ENCODE assay signal across 12 mouse cellular contexts in the genomic region with DNA sequence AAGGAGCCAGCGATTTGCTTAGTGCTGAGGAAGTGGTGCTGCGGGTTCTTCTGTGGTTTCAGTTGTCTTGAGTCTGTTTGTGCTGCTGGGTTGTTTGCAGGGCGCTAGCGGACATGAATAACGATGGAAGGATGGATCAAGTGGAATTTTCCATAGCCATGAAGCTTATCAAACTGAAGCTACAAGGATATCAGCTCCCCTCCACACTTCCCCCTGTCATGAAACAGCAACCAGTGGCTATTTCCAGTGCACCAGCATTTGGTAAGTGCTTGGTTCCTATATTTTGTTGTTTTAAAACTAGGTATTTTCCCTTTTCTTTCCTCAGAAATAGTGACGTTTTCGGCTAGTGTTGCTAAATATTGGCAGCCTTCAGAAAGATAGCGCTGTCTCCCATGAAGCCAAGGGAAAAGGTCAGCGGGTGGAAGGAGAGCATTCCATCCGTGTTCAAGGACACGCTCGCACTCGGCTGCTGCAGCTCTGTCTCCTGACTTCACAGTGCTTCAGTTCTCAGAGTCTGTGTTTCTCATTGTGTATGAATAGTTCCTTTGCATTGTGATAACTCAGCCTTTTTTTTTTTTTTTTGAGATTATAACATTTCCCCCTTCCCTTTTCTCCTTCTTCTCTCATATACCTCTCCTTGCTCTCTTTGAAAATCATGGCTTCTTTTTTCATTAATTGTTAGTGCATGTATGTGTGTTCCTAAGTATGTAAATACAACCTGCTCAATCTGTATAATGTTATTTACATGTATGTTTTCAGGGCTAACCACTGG.
DNase-seq lines count a peak whose midpoint lies in the region; ATAC-seq and TF ChIP-seq lines count a peak whose summit lies in the region.
"Had no signal": no experiment of that assay in that cellular context is flagged by ENCODE, and none has a peak within 500 bp of the region (broad histone marks: within the 10 kb centered on the region; RNA-seq: fewer than 3 reads in every experiment).

No protein-coding gene starts in this region.

- TF ChIP-seq CTCF in testis, adult 2 months (IDR thresholded peaks at IDR 0.05; ENCODE audit: control insufficient read depth, insufficient read depth, insufficient replicate concordance, low read depth, low read length), result no peak
- TF ChIP-seq CTCF in liver, adult 2 months (IDR thresholded peaks at IDR 0.05; ENCODE audit: low read depth, low read length), result no peak

- no peak for TF ChIP-seq POLR2A in testis, adult 2 months (IDR thresholded peaks at IDR 0.05; ENCODE audit: control insufficient read depth, low read depth, low read length)
- TF ChIP-seq POLR2A in liver, adult 2 months (IDR thresholded peaks at IDR 0.05; ENCODE audit: extremely low read depth, insufficient read depth, low read length), result no peak

- H3K9me3 ChIP-seq in neural tube, embryonic 15.5 days (replicated peaks), result no peaks in the 10 kb centered on the region
- H3K9me3 ChIP-seq: hindbrain, embryonic 12.5 days had no signal

- no peaks in the 10 kb centered on the region for H3K36me3 ChIP-seq in testis, adult 2 months (ENCODE audit: control insufficient read depth, insufficient read depth, low read length)
- H3K36me3 ChIP-seq in liver, adult 2 months (ENCODE audit: control insufficient read depth, insufficient read depth, low read length), result no peaks in the 10 kb centered on the region
- H3K36me3 ChIP-seq in neural tube, embryonic 15.5 days, result peaks cover 26% of the 10 kb centered on the region

- WGBS in liver, adult 2 months, result 21% methylated on average over 13 of the region's 13 CpGs
- WGBS in neural tube, embryonic 15.5 days, result 88% methylated on average over 13 of the region's 13 CpGs

- peaks cover 13% of the 10 kb centered on the region for H3K79me2 ChIP-seq in liver, adult 2 months (ENCODE audit: control insufficient read depth, insufficient read depth, low read length)

- H3K4me1 ChIP-seq in testis, adult 2 months (ENCODE audit: control insufficient read depth, insufficient read depth, low read length), result no peaks in the 10 kb centered on the region
- H3K4me1 ChIP-seq in liver, adult 2 months (ENCODE audit: control insufficient read depth, insufficient read depth, low read length), result peaks cover 16% of the 10 kb centered on the region
- peaks cover 16% of the 10 kb centered on the region for H3K4me1 ChIP-seq in neural tube, embryonic 15.5 days
- H3K4me1 ChIP-seq: hindbrain, embryonic 12.5 days had no signal

- H3K27me3 ChIP-seq in testis, adult 2 months (ENCODE audit: control insufficient read depth, insufficient read depth, low read length), result no peaks in the 10 kb centered on the region
- H3K27me3 ChIP-seq in liver, adult 2 months (ENCODE audit: control insufficient read depth, insufficient read depth, low read length), result no peaks in the 10 kb centered on the region
- H3K27me3 ChIP-seq in neural tube, embryonic 15.5 days (replicated peaks), result no peaks in the 10 kb centered on the region
- H3K27me3 ChIP-seq: hindbrain, embryonic 12.5 days had no signal

- H3K4me3 ChIP-seq in testis, adult 2 months (ENCODE audit: control insufficient read depth, low read depth, low read length), result no peak overlapping the region
- H3K4me3 ChIP-seq in liver, adult 2 months (ENCODE audit: insufficient read depth, low read depth, low read length), result no peak overlapping the region
- H3K4me3 ChIP-seq in neural tube, embryonic 15.5 days (replicated peaks), result no peak overlapping the region
- H3K4me3 ChIP-seq: erythroblast, embryonic 14.5 days; hindbrain, embryonic 12.5 days had no signal

- peak; percentile 62 for ATAC-seq in common myeloid progenitor, adult 5-6 weeks (replicated peaks; ENCODE audit: low read depth, poor library complexity, severe bottlenecking)
- no peak for ATAC-seq in inflammation-experienced regulatory T-cells, adult 6 months
- no peak for ATAC-seq in neural tube, embryonic 15.5 days (ENCODE audit: low FRiP score)
- ATAC-seq: midbrain, embryonic 16.5 days had no signal

- H3K27ac ChIP-seq in testis, adult 2 months (ENCODE audit: control insufficient read depth, insufficient read depth, low read depth, low read length), result peak overlapping the region; percentile 44
- H3K27ac ChIP-seq in liver, adult 2 months (replicated peaks; ENCODE audit: insufficient read depth, low read depth, low read length), result peak overlapping the region; percentile 47
- no peak overlapping the region for H3K27ac ChIP-seq in neural tube, embryonic 15.5 days (replicated peaks)
- H3K27ac ChIP-seq: hindbrain, embryonic 12.5 days had no signal

- intact Hi-C loops in left cerebral cortex, postnatal 4 days (cut with DNase I), result loop anchor here (10.0 kb wide), 1 partner anchor 59 kb away; no protein-coding TSS in a partner anchor

- H3K4me2 ChIP-seq in neural tube, embryonic 15.5 days, result no peak overlapping the region
- H3K4me2 ChIP-seq: hindbrain, embryonic 12.5 days had no signal

- DNase-seq in testis, postnatal 10 days (ENCODE audit: low spot score), result no peak
- DNase-seq in liver, adult 2 months (ENCODE audit: extremely low read depth, low read depth, low spot score), result peak; percentile 77
- peak; percentile 32 for DNase-seq in yolk sac, embryonic 10.5 days (ENCODE audit: low spot score)
- no peak for DNase-seq in left cerebral cortex, postnatal 4 days
- DNase-seq: cerebellum, adult 2 months had no signal

- H3K9ac ChIP-seq in liver, adult 2 months (ENCODE audit: low read depth, low read length), result no peak overlapping the region
- H3K9ac ChIP-seq in neural tube, embryonic 15.5 days (replicated peaks), result no peak overlapping the region
- H3K9ac ChIP-seq: hindbrain, embryonic 12.5 days had no signal

Comparison
In these comparisons a context has a peak if more than half of its experiments do, and no peak if none do; other contexts are left out.
1. DNase-seq: peak in liver, adult 2 months (single experiment) and yolk sac, embryonic 10.5 days (single experiment); none in testis, postnatal 10 days (single experiment) and left cerebral cortex, postnatal 4 days (single experiment).